In genomic region chr6:17718978-17719377, GRCm38 (mm10) we compare ENCODE assay signal across 16 mouse cellular contexts.
"Had no signal": no experiment of that assay in that cellular context is flagged by ENCODE, and none has a peak within 500 bp of the region (broad histone marks: within the 10 kb centered on the region; RNA-seq: fewer than 3 reads in every experiment).

No protein-coding gene starts in this region.

- H3K27me3 ChIP-seq: neural tube, embryonic 13.5 days; neural tube, embryonic 15.5 days had no signal

- H3K36me3 ChIP-seq: midbrain, embryonic 10.5 days; midbrain, embryonic 12.5 days; neural tube, embryonic 13.5 days; neural tube, embryonic 15.5 days had no signal

- H3K27ac ChIP-seq: liver, embryonic 14.5 days; midbrain, embryonic 10.5 days; midbrain, embryonic 12.5 days; neural tube, embryonic 13.5 days; neural tube, embryonic 15.5 days had no signal

- H3K4me1 ChIP-seq: neural tube, embryonic 13.5 days; neural tube, embryonic 15.5 days had no signal

- H3K4me3 ChIP-seq: midbrain, embryonic 10.5 days; midbrain, embryonic 12.5 days; myocyte; neural tube, embryonic 13.5 days; neural tube, embryonic 15.5 days had no signal

- H3K9ac ChIP-seq: liver, embryonic 14.5 days; lung, embryonic 14.5 days; midbrain, embryonic 12.5 days; neural tube, embryonic 13.5 days; neural tube, embryonic 15.5 days had no signal

- DNase-seq: lung, adult 18-20 months; lung, embryonic 14.5 days; lung, postnatal 10 days; lung, postnatal 4 days; midbrain, embryonic 14.5 days; right cerebral cortex, adult 18-20 months; thymus, adult 18-20 months; thymus, postnatal 14 days; thymus, postnatal 36 days had no signal

- ATAC-seq: midbrain, embryonic 16.5 days had no signal

- H3K4me2 ChIP-seq: lung, embryonic 14.5 days; midbrain, embryonic 12.5 days; neural tube, embryonic 13.5 days; neural tube, embryonic 15.5 days had no signal

- H3K9me3 ChIP-seq: midbrain, embryonic 10.5 days; midbrain, embryonic 12.5 days; neural tube, embryonic 13.5 days; neural tube, embryonic 15.5 days had no signal
